Mouse (Mus musculus) MEL (cell line): ENCODE results near the gene Btbd1.

ENCODE experiments used
- CHD2 ChIP-seq: IDR thresholded peaks from 2 replicates; pipeline ENCODE4 v1.6.1; 2011; ENCODE audit warnings: low read length, improper control_type of control experiment
- CTCF ChIP-seq, 3 experiments: IDR thresholded peaks in 2 of 3; conservative IDR thresholded peaks in 1 of 3; 2 replicates each; pipeline ENCODE4 v1.5.1; 2011 to 2012; ENCODE audit warnings: low read length in 3 of 3, low read depth in 2 of 3, mild to moderate bottlenecking in 2 of 3, improper control_type of control experiment in 1 of 3, inconsistent platforms in 1 of 3, mixed read lengths in 1 of 3, moderate library complexity in 1 of 3; ENCODE audit not compliant: control insufficient read depth in 1 of 3, insufficient read depth in 1 of 3, poor library complexity in 1 of 3, severe bottlenecking in 1 of 3
- ELF1 ChIP-seq: IDR thresholded peaks from 2 replicates; pipeline ENCODE4 v1.6.1; 2014; ENCODE audit warnings: low read depth, mild to moderate bottlenecking, inconsistent platforms, low read length, improper control_type of control experiment, moderate library complexity
- GATA1 ChIP-seq: IDR thresholded peaks from 2 replicates; pipeline ENCODE4 v1.6.1; 2011; ENCODE audit warnings: low read depth, low read length, improper control_type of control experiment
- MAX ChIP-seq: IDR thresholded peaks from 2 replicates; pipeline ENCODE4 v1.6.1; 2011; ENCODE audit warnings: low read length, improper control_type of control experiment
- POLR2A ChIP-seq, 2 experiments: IDR thresholded peaks; 2 replicates each; pipeline ENCODE4 v1.6.1; 2011 to 2012; ENCODE audit warnings: low read length in 2 of 2, mild to moderate bottlenecking in 2 of 2, control low read depth in 1 of 2, improper control_type of control experiment in 1 of 2, low read depth in 1 of 2, moderate library complexity in 1 of 2; ENCODE audit not compliant: control insufficient read depth in 1 of 2, insufficient read depth in 1 of 2, poor library complexity in 1 of 2
- TAL1 ChIP-seq: IDR thresholded peaks from 2 replicates; pipeline ENCODE4 v1.6.1; 2012; ENCODE audit warnings: mild to moderate bottlenecking, inconsistent platforms, low read length, moderate library complexity, mixed read lengths
- TCF12 ChIP-seq: IDR thresholded peaks from 2 replicates; pipeline ENCODE4 v1.6.1; 2014; ENCODE audit warnings: low read depth, mild to moderate bottlenecking, inconsistent platforms, low read length, improper control_type of control experiment, moderate library complexity
- UBTF ChIP-seq: IDR thresholded peaks from 2 replicates; pipeline ENCODE4 v1.6.1; 2012; ENCODE audit warnings: low read depth, mild to moderate bottlenecking, inconsistent platforms, low read length, improper control_type of control experiment, moderate library complexity, borderline replicate concordance; ENCODE audit not compliant: insufficient read depth
- ZKSCAN1 ChIP-seq: IDR thresholded peaks from 2 replicates; pipeline ENCODE4 v1.6.1; 2012; ENCODE audit warnings: low read depth, mild to moderate bottlenecking, inconsistent platforms, low read length, improper control_type of control experiment, moderate library complexity
- ZNF384 ChIP-seq: IDR thresholded peaks from 2 replicates; pipeline ENCODE4 v1.6.1; 2012; ENCODE audit warnings: low read depth, mild to moderate bottlenecking, inconsistent platforms, low read length, improper control_type of control experiment

- no peak; a peak in 1 of 4 replicates for TF ChIP-seq POLR2A (IDR thresholded peaks at IDR 0.05; ENCODE audit: control insufficient read depth in 1 of 2, insufficient read depth in 1 of 2, low read depth in 1 of 2, low read length in 2 of 2, poor library complexity in 1 of 2)
- TF ChIP-seq TAL1 = no peak
- TF ChIP-seq CTCF (IDR thresholded peaks at IDR 0.05 in 2 of 3, conservative IDR thresholded peaks at IDR 0.05 in 1 of 3; ENCODE audit: control insufficient read depth in 1 of 3, insufficient read depth in 1 of 3, low read depth in 2 of 3, low read length in 3 of 3, poor library complexity in 1 of 3, severe bottlenecking in 1 of 3) = no peak
- peak; percentile 55 for TF ChIP-seq ELF1
- no peak for TF ChIP-seq UBTF
- no peak for TF ChIP-seq CHD2
- TF ChIP-seq ZNF384 = no peak
- TF ChIP-seq TCF12 = no peak
- TF ChIP-seq GATA1 = no peak
- no peak for TF ChIP-seq MAX
- TF ChIP-seq ZKSCAN1 = no peak
These were observed 33.7 kb upstream of the Btbd1 start for GRCm38 (mm10) chr7:81862587-81863583.
